Mouse (Mus musculus): ENCODE data around the gene Sh2b1. TPM values are rescaled to one million over a fixed set of nuclear protein-coding genes. Genes with fewer than 3 reads are reported as not detected.

Gene Sh2b1
- 10 to 100 TPM; 68.4 to 75.0 TPM for total RNA-seq (2021)
- long read RNA-seq, experiment 1, transcript Sh2b1-204 (9 exons, 2,854 nt): major isoform, 20 of 85 reads
- long read RNA-seq, experiment 1, transcript Sh2b1-206 (9 exons, 3,011 nt): minor isoform, 6 of 85 reads
- long read RNA-seq, experiment 1, transcript Sh2b1-205 (9 exons, 2,956 nt): minor isoform, 5 of 85 reads
- long read RNA-seq, experiment 1, partial matches to known transcripts: 20 of 85 reads
- long read RNA-seq, experiment 1, other reads (novel, unspliced or antisense): 31 of 85 reads
- long read RNA-seq, experiment 2, transcript Sh2b1-204 (9 exons, 2,854 nt): major isoform, 18 of 83 reads
- long read RNA-seq, experiment 2, partial matches to known transcripts: 28 of 83 reads
- long read RNA-seq, experiment 2, other reads (novel, unspliced or antisense): 33 of 83 reads

- DNase-seq (ENCODE audit: low spot score in 2 of 2): peak; percentile 89 to 94
- intact Hi-C loops (cut with DNase I): loop anchor here (1.0 kb wide), 1 partner anchor 27 kb away; no protein-coding TSS in a partner anchor
Observed at GRCm38 (mm10) chr7:126474993-126475581, at the start of gene Sh2b1. Gene Sh2b1, minus strand, starts transcription at chr7:126475424.

- no peak for DNase-seq (ENCODE audit: low spot score in 2 of 2)
Observed at GRCm38 (mm10) chr7:126523316-126523715, 48.1 kb upstream of the Sh2b1 start.

GRCm38 (mm10) chr7:126519513-126519912 is 44.3 kb upstream of the Sh2b1 start:
- intact Hi-C loops (cut with DNase I): no loop called here

More at GRCm38 (mm10) chr7:126523316-126523715, 48.1 kb upstream of the Sh2b1 start:
- intact Hi-C loops (cut with DNase I): no loop called here

GRCm38 (mm10) chr7:126518261-126518941 is 43.2 kb upstream of the Sh2b1 start:
- intact Hi-C loops (cut with DNase I): no loop called here
- DNase-seq (ENCODE audit: low spot score in 2 of 2): no peak

More at GRCm38 (mm10) chr7:126519513-126519912, 44.3 kb upstream of the Sh2b1 start:
- DNase-seq (ENCODE audit: low spot score in 2 of 2): peak; percentile 41 to 52

- no peak for DNase-seq (ENCODE audit: low spot score in 2 of 2)
- intact Hi-C loops (cut with DNase I): no loop called here
Observed at GRCm38 (mm10) chr7:126511287-126511686, 36.1 kb upstream of the Sh2b1 start.

GRCm38 (mm10) chr7:126507126-126507778 is 32.0 kb upstream of the Sh2b1 start:
- intact Hi-C loops (cut with DNase I): no loop called here
- no peak for DNase-seq (ENCODE audit: low spot score in 2 of 2)

GRCm38 (mm10) chr7:126504913-126505312 is 29.7 kb upstream of the Sh2b1 start:
- no peak for DNase-seq (ENCODE audit: low spot score in 2 of 2)
- intact Hi-C loops (cut with DNase I): no loop called here

- DNase-seq (ENCODE audit: low spot score in 2 of 2): peak; percentile 99
- intact Hi-C loops (cut with DNase I): loop anchor here (2.0 kb wide), 1 partner anchor 17 kb away; the partner anchor contains the start of gene Tufm
Observed at GRCm38 (mm10) chr7:126503273-126503878, 28.2 kb upstream of the Sh2b1 start, which contains the start of gene Atxn2l. Gene Atxn2l, minus strand, starts transcription at chr7:126503437.

- intact Hi-C loops (cut with DNase I): loop anchor here (1.0 to 2.0 kb wide), 2 partner anchors 16 to 27 kb away; partner anchors contain the start of genes Sh2b1 and Tufm
- no peak for DNase-seq (ENCODE audit: low spot score in 2 of 2)
Observed at GRCm38 (mm10) chr7:126502751-126503150, 27.5 kb upstream of the Sh2b1 start.

GRCm38 (mm10) chr7:126502023-126502741 is 27.0 kb upstream of the Sh2b1 start:
- DNase-seq (ENCODE audit: low spot score in 2 of 2): peak; percentile 92 to 97
- intact Hi-C loops (cut with DNase I): loop anchor here (1.0 to 2.0 kb wide), 2 partner anchors 15 to 27 kb away; partner anchors contain the start of genes Sh2b1 and Tufm

GRCm38 (mm10) chr7:126501684-126502022 is 26.4 kb upstream of the Sh2b1 start:
- intact Hi-C loops (cut with DNase I): loop anchor here (1.0 to 2.0 kb wide), 2 partner anchors 15 to 26 kb away; partner anchors contain the start of genes Sh2b1 and Tufm

GRCm38 (mm10) chr7:126499416-126499815 is 24.2 kb upstream of the Sh2b1 start:
- DNase-seq (ENCODE audit: low spot score in 2 of 2): no peak
- intact Hi-C loops (cut with DNase I): no loop called here

More at GRCm38 (mm10) chr7:126501684-126502022, 26.4 kb upstream of the Sh2b1 start:
- no peak for DNase-seq (ENCODE audit: low spot score in 2 of 2)

GRCm38 (mm10) chr7:126497966-126498365 is 22.7 kb upstream of the Sh2b1 start:
- no peak for DNase-seq (ENCODE audit: low spot score in 2 of 2)
- intact Hi-C loops (cut with DNase I): no loop called here

GRCm38 (mm10) chr7:126496475-126496874 is 21.3 kb upstream of the Sh2b1 start:
- DNase-seq (ENCODE audit: low spot score in 2 of 2): no peak
- intact Hi-C loops (cut with DNase I): no loop called here

GRCm38 (mm10) chr7:126494120-126494519 is 18.9 kb upstream of the Sh2b1 start:
- intact Hi-C loops (cut with DNase I): loop anchor here (5.0 kb wide), 1 partner anchor 63 kb away; no protein-coding TSS in a partner anchor

GRCm38 (mm10) chr7:126491973-126492372 is 16.7 kb upstream of the Sh2b1 start:
- intact Hi-C loops (cut with DNase I): loop anchor here (5.0 kb wide), 1 partner anchor 65 kb away; no protein-coding TSS in a partner anchor
- DNase-seq (ENCODE audit: low spot score in 2 of 2): no peak

More at GRCm38 (mm10) chr7:126494120-126494519, 18.9 kb upstream of the Sh2b1 start:
- no peak for DNase-seq (ENCODE audit: low spot score in 2 of 2)

GRCm38 (mm10) chr7:126491005-126491404 is 15.8 kb upstream of the Sh2b1 start:
- DNase-seq (ENCODE audit: low spot score in 2 of 2): no peak
- intact Hi-C loops (cut with DNase I): loop anchor here (5.0 kb wide), 1 partner anchor 66 kb away; no protein-coding TSS in a partner anchor
